14 mouse cellular contexts compared by ENCODE assay signal in genomic region chr12:117230282-117230681, GRCm38 (mm10).
"Had no signal": no experiment of that assay in that cellular context is flagged by ENCODE, and none has a peak within 500 bp of the region (broad histone marks: within the 10 kb centered on the region; RNA-seq: fewer than 3 reads in every experiment).

No protein-coding gene starts in this region.

- ATAC-seq: liver, postnatal 0 days; lung, postnatal 0 days had no signal

- H3K27ac ChIP-seq: kidney, postnatal 0 days; limb, embryonic 12.5 days; limb, embryonic 15.5 days; liver, embryonic 14.5 days; macrophage had no signal

- H3K27me3 ChIP-seq: limb, embryonic 12.5 days; limb, embryonic 15.5 days had no signal

- H3K4me2 ChIP-seq: limb, embryonic 12.5 days; limb, embryonic 15.5 days; liver, embryonic 11.5 days; lung, embryonic 14.5 days had no signal

- H3K4me1 ChIP-seq: limb, embryonic 15.5 days had no signal

- H3K4me3 ChIP-seq: limb, embryonic 12.5 days; limb, embryonic 15.5 days had no signal

- H3K9ac ChIP-seq: limb, embryonic 12.5 days; limb, embryonic 15.5 days; liver, embryonic 14.5 days; liver, postnatal 0 days; lung, embryonic 14.5 days had no signal

- H3K36me3 ChIP-seq: limb, embryonic 12.5 days; limb, embryonic 15.5 days had no signal

- DNase-seq: kidney, adult 2 months; kidney, postnatal 25 days; left cerebral cortex, postnatal 4 days; liver, postnatal 0 days; lung, embryonic 14.5 days; thymus, adult 18-20 months; thymus, postnatal 36 days had no signal

- H3K9me3 ChIP-seq: limb, embryonic 12.5 days; limb, embryonic 15.5 days had no signal
